Mouse (Mus musculus) kidney, adult 11 months (tissue): ENCODE results near the gene Aunip.
"Not testable (repeated sequence)": the region's sequence is repeated elsewhere in the genome, so short reads cannot be mapped to it uniquely, and the experiment has no call there.

Experiments used
- DNase-seq: peaks from one replicate; pipeline ENCODE4 v3.0.0; 2022

The Aunip gene

DNA sequence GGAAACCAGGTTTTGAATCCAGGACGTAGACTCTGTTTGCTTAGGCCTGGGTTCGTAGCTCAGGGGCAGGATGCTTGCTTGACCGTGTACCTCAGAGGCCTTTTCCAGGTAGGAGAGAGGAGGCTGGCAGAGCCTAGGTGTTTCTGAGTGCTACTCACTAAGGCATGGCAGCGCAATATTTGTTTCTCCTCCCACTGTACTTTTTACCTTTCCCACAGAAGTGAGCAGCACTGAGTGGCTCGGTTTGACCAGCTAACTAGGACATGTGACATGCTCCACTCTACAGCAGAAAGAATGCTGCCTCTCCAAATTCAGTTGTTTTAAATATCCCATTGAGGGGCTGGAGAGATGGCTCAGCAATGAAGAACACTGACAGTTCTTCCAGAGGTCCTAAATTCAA lies 22.6 kb upstream of the Aunip start:
- DNase-seq = no peak

DNA sequence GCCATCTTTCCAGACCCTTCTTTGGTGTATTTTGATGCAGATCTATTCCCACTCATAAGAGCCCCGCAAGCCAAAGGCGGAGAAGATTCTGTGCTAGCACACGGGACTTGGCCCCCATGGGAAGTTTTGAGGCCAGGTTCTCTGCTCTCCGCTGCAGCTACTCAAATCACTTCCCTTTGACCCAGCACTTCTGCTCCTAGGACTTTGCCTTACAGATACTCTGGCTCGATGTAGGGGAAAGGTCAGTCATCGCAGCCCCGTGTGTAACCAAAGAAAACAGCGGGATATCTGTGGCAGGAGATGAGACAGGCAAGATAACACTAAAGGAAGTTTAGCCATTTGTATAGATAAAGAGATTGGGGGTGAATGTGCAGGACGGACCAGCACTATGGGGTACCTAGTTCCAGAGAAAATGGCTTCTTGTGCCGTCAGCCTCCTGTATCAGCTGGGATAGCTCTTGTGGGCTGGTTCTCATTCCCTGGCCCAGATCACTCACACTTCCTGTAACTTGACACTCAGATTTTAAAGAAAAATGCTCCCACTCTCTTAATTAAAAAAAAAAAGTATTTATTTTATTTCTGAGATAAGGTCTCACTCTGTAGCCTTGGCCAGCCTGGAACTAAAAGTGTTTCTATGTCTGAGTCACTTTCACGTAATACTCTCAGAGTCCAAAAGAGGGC lies 20.7 kb upstream of the Aunip start:
- DNase-seq = peak; percentile 74

DNA sequence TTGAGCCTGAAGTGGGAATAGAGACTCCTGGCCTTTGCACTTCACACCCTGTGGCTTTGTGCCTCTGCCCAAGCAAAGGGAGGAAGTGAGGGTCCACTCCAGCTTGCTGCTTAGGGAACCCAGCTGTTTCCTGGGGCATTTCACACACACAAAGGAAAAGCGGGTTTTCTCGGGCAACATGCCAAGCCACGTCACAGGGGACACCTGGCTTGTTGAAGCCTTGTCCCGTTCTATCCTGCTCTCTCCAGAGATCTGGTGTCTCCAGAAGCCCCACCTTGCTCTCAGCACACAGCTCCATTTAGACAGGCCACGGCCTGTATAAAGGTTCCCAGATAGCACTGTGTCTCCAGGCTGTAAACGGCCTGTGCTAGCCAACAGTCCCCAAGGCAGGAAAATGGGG lies 19.1 kb upstream of the Aunip start:
- no peak for DNase-seq

DNA sequence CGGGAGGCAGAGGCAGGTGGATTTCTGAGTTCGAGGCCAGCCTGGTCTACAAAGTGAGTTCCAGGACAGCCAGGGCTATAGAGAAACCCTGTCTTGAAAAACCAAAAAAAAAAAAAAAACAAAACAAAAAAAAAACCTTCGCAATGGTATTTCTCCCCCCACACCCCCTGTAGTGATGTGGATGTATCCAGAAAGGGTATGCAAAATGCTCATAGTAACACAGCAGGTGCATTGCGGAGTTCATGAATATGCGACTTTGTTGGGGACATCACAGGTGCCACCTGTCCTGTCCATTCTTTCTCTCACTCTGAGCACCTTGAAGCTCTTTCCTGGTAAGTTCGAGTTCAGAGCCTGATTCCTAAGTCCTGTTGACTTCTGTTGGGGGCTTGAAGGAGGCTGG lies 16.6 kb upstream of the Aunip start:
- not testable (repeated sequence) for DNase-seq

DNA sequence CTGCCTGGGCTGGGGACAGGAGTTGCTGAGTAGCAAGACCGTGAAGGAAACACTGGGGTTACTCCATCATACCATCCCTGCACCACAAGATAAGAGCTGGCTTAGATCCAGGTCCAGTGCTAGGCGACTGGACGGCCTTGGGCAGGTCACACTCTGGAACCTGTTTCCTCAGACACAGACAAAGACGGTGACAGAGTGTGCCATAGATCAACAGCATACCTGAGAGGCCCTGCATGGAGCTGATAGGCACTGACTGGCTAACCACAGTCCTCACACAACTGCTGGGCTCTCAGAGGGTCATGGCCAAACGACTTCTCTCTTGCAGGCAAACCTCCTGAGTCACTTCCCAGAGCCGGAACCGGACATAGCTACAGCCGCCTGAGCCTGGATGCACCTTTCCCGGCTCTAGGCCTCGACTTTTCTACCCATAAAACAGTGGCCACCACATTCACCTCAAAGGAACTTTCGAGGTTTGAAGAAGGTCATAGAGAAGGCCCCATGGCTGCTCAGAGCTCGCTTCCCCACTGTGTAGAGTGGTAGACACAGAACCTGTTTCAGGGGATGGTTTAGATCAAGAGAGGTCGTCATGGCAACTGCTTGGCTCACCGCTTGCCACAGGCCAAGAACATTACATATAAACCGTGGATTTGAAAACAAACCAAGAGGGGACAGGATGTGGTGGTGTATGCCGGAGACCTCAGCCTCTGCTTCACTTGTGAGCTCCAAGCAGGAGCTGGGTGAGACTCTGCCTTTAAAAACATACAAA lies 15.8 kb upstream of the Aunip start:
- no peak for DNase-seq

DNA sequence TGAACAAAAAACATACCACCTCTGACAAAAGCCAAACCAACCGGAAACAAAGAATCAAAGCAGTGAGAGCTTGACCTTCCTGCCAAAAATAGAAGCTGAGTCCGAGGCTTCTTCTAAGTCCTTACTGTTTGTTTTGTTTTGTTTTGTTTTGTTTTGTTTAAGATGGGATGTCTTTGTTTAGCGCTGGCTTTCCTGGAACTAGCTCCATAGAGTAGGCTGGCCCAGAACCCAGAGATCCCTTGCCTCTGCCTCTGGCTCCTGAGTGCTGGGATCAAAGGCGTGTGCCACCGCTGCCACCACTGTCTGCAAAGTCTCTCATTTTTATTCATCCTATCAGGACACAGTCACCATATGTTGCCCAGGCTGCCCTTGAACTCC lies 15.3 kb upstream of the Aunip start:
- no peak for DNase-seq

DNA sequence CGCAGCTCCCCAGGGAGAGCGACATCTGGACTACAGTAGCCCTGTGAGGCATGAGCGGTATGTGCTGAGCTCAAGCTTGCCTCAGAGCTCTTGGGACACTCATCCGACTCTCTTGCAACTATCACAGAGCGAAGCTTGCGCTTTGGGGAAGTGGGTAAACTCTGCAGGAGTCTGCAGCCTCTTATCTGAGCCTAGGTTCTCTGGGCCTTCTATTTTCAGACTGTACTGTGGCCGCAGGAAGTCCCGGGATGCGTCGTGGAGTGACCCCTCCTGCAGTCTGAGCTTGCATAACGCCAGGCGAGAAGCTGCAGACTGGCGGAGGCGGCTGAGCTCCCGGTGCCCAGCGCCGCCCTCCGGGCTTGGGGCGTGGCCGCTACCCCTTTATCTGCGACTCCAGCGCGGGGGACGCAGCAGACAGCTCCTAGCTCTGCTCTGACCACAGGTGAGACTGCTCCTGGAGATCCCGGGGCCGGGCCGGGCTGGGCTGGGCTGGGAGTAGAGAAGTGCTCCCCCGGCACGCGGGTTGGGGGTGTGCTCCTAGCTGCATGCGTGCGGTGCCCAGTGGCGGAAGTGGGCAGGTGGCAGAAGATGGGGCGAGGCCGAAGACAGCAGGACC lies 14.1 kb upstream of the Aunip start, which contains the start of gene Paqr7:
TSS of gene Paqr7 (plus strand) at position 103 of the 616 bp plus-strand sequence.
- peak; percentile 84 for DNase-seq

DNA sequence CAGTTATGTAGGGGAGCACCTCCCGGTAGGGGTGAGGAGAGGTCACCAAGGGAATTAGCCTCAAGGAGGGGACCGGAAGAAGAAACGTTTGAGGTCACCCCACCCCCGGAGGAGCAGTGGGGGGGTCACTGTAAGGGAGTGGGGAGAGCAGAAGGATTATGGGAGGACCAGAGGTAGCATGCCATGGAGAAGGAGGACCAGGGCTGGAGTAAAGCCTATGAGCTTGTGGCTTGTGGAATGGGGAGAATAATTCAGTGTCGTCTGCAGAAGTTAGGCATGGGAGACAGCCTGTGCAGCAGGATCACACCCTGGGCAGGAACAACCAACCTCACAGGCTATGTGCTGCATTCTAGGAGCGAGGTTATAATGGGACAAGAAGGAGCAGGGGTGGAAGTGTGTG lies 13.6 kb upstream of the Aunip start:
- no peak for DNase-seq

DNA sequence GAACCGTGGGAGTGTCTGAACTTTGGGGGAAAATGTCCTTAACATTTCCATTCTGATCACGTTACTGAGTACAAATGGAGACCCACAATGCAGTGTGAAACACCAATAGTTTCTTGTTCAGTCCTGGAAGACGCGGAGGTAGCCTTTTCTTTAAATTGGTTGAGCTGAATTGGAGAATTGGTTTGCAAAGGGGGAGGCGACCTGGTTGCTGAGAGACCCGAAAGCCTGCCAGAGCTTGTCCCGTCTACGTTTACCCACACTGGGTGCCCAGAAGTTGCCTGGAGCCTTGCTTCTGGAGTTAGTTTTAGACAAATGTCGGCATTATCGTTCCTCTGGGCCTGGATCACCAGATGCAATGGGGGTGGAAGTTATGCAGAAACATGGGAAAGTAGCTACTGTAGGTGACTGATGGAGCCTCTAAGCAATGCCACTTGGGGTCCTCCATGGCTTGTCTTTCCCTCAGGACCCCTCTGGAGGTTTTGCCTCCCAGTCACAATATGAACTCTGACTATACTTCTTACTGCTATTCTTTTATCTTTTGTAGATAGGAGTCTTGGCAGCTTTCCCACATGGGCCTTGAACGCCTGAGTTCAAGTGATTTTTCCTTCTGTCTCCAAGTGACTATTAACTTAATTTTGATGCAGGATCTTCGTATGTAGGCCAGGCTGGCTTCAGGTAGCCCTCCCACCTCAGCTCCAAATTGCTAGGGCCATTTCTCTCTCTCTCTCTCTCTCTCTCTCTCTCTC lies 12.6 kb upstream of the Aunip start:
- DNase-seq = no peak

DNA sequence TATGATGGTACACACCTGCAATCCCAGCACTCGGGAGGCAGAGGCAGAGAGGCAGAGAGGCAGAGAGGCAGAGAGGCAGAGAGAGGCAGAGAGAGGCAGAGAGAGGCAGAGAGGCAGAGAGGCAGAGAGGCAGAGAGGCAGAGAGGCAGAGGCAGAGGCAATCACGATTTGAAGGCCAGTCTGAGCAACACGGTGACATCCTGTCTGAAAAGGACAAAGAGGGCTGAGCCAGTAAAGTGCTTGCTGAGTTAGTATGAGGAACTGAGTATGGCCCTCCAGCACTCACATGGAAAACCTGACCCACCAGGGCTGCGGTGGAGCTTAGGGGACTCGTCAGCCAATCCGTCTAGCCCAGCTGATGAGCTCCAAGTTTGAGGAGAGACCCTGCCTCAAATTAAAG lies 11.8 kb upstream of the Aunip start:
- not testable (repeated sequence) for DNase-seq

DNA sequence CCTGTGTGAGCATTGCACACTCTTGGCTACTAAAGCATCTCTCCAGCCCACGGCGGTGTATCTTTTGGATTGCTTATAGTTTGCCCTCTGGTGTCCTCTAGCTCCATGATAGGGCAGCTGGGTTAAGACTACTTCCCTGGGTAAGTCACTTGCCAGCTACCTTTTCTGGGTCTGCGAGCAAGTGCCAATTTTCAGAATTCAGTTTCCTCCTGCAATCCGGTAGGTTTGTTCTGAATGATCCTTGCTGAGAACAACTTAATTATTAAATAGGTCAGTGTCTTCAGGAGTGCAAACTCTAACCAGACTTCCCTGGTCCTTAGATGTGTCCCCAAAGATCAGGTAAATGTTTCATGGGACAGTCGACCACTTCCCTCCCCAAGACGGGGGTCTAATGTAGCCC lies 9.7 kb upstream of the Aunip start:
- DNase-seq = no peak

DNA sequence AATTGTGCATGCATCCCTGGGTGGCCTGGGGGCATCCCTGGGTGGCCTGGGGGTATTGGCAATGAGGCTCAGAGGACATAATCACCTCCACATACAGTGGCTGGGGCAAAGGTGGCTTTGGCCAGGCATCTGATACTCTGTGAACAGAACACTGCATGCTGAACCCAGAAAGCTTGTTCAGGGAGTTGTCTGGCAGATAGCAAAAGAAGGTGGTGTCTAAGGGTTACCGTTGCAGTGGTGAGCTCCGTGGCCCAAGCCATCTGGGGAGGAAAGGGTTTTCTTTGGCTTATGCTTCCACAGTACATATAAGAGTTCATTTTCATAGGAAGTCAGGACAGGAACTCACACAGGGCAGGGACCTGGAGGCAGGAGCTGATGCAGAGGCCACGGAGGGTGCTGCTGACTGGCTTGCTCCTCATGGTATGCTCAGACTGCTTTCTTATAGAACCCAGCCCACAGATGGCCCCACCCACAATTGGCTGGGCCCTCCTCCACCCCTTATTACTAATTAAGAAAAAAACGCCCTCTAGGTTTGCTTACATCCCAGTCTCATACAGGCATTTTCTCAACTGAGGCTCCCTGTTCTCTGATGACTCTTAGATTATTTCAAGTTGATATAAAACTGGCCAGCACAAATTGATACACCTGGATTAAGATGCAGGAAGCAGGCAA lies 7.0 kb upstream of the Aunip start:
- DNase-seq = no peak

DNA sequence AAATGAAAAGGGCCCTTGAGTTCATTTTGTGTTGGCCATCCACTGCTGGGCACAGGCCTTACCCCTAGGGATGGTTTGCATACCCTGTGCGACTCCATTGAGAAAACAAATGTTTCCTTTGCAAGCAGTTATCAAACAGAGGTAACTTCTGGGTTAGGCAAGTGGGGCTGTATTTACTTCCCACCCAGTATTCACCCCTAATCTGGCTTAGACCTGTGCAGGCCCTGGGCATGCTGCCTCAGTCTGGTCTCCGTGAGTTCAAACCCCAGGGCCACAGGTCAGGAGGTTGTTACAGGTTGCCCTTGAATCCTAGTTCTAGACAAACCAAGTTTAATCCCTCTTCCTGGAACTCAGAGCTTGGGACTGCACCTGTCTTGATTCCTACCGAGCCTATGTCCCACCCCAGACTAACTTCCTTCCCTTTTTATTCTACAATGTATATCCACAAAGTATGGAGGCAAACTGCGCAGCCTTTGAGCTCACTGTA lies 5.5 kb upstream of the Aunip start:
- DNase-seq = no peak

DNA sequence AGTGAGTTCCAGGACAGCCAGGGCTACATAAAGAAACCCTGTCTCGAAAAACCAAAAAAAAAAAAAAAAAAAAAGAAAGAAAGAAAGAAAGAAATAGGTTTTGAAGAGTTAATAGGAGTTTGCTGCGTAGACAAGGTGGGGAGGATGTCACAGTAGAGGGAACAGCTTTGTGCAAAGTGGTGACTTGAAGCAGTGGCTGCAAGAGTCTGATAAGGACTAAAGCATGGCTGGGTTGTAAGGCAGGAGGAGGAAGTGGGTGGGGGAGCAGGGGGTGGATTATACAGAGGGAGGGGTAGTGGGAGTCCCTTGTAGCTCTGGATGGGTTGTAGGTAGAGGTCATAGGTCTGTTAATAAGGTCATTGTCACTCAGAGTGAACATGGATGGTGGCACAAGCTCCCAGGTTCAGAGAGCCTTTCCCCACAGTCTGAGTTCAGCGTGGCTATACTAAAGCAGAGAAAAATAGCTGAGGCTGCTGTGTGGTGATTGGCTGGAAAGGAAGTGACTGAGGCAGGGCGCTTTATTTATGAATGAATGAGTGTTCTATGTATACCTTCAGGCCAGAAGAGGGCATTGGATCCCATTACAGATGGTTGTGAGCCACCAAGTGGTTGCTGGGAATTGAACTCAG lies 4.7 kb upstream of the Aunip start:
- DNase-seq = no peak

DNA sequence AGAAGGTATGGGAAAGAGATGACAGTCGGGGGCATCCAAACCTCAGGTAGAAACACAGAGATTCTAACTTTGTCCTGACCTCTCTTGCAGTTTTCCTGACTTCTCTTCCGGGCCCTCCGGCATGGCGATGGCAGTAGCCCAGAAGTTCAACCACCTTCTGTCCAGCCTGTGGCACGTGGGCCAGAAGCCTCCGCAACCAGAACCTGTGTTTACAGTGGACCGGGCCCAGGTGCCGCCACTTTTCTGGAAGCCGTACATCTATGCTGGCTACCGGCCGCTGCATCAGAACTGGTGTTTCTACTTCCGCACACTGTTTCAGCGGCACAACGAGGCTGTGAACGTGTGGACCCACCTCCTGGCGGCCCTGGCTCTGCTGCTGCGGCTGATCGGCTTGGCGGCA lies 4.1 kb upstream of the Aunip start:
- DNase-seq = no peak

DNA sequence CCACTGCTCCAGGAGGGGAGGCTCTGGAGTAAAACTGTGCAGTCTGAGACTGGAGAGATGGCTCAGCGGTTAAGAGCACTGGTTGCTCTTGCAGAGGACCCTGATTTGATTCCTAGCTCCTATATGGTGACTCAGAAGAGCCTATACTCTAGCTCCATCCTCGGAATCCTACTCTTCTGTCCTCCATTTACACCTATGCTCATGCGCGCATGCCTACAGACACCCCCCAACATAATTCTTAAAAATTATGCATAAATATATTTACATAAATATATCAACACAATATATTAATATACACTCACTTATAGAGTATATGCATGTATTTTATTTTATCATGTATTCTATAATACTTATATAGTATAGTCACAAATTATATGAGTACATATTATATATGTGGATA lies 403 bp upstream of the Aunip start:
- DNase-seq = no peak

DNA sequence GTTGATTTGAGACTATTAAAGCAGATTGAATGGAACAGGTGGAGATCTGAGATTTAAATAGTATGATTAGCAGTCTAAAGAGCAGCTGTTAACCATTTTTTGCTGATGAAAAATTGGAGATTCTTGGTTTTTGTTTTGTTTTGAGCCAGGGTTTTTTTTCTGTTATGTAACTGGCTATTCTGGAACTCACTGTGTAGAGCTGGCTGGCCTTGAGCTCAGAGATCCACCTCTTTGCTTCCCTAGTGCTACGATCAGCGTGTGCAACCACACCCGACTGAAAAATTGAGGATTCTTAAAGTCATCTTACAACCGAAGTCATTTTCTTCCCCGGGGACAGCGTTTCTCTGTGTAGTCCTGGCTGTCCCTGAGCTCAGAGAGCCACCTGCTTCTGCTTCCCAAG lies 931 bp downstream of the Aunip start:
- no peak for DNase-seq

DNA sequence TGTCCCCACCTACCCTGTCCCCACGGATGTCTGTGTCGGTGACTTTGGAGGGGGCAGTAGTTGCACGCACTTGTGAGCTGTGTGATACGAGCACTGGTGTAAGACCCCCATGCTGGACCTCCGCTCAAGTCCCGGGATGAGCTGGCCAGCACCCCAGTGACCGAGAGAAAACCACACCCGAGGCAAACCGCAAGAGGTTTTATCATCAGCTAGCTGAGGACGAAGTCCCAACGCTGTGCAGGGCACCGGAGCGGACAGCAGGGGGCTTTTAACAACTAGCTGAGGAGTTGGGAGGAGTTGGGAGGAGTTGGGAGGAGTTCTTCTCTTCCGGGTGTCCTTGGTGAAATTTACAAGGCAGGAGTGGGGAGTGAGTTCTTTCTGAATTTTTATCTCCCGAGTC lies 2.0 kb downstream of the Aunip start:
- DNase-seq = peak; percentile 59

DNA sequence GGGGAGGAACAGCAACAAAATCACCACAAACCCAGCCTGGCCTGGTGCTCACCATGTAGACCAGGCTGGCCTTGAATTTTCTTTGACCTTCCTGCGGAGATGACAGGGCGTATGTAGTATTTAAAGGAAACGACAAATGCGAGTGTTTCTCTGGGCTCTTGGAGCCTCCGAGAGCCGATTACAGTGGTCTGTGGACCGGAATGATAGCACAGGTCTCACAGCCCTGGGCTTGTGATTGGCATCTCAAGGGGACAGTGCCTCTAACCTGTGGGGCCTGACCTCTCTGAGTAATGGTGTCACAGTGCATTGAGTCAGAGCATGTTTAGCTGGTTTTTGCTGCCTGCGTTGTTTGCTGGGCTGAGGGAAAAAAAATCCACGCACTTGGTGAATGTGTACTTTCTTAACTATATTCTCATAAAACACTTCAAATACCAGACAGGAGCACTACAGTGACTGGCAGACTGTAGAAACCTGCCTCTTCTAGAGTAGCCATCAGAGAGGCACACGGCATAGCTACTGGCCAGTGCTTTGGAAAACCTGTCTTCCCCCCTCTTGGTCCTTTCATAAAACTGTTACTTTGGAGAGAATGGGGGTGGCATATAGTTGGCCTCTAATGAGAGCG lies 3.6 kb downstream of the Aunip start:
- DNase-seq = no peak

DNA sequence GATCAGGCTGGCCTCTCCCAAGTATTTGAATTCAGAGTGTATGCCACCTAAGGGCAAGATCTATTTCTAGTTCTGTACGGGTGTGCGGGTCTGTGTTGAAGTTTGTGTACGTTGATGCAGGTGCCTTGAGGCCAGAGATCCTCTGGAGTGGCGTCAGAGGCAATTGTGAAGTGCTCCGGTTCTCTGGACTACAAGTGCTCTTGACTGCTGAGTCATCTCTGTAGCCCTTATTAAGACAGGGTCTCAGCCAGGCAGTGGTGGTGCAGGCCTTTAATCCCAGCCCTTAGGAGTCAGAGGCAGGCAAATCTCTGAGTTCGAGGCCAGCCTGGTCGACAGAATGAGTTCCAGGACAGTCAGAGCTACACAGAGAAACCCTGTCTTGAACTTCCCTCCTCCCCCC lies 4.8 kb downstream of the Aunip start:
- DNase-seq = no peak

DNA sequence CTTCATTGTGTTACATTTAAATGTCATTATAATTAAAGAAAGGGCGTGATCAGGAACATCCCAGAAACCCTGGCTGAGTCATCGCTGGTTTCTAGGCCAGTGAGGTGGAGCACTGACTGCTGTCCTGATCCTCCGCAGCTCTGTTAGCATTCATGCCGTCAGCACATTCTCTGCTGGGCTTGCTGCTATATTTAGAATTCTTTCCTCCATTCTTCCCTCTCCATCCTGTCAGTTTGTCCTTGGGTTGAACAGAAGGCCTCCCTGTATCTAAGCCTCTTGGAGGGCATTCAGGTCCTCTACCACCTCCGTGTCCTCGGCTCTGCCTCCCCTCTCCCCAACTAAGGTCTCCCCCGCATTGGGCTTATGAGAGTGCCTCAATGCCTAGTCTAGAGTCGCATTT lies 6.2 kb downstream of the Aunip start:
- DNase-seq = no peak

DNA sequence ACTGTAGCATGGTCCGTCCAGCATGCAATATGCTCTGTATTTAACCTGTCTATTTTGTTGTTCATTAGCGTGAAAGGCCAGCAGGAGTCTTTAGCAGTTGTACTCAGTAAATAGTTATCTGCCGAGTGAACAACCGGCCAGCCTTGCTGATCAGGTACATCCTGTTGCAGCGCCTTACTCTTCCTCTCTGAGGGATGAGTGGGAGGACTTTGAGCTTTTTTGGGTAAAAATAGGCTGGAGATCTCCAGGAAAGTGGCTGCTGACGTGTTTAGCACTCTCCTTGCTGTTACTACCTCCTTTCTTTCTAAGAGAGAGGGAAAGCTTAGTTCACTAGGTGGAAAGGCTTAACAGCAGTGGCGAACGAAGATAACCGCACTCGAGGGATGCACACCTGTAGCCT lies 6.9 kb downstream of the Aunip start:
- no peak for DNase-seq
